Mouse (Mus musculus): ENCODE data around the gene Rnase12. TPM values are rescaled to one million over a fixed set of nuclear protein-coding genes. Genes with fewer than 3 reads are reported as not detected.
"Not testable (repeated sequence)": the region's sequence is repeated elsewhere in the genome, so short reads cannot be mapped to it uniquely, and the experiment has no call there.

The Rnase12 gene
- total RNA-seq, 2 experiments from 2014 or later = not detected

- intact Hi-C loops (cut with DNase I) = no loop called here
Measured at GRCm38 (mm10) chr14:51035206-51035605, 22.3 kb downstream of the Rnase12 start.

GRCm38 (mm10) chr14:51027387-51028155 is 29.9 kb downstream of the Rnase12 start:
- intact Hi-C loops (cut with DNase I) = loop anchor here (5.0 to 10.0 kb wide), 2 partner anchors 70 to 223 kb away; partner anchors contain the start of genes Ccnb1ip1 and Parp2
- DNase-seq (ENCODE audit: low spot score in 2 of 2) = no peak

More at GRCm38 (mm10) chr14:51035206-51035605, 22.3 kb downstream of the Rnase12 start:
- no peak for DNase-seq (ENCODE audit: low spot score in 2 of 2)

- intact Hi-C loops (cut with DNase I) = loop anchor here (1.0 to 10.0 kb wide), 3 partner anchors 37 to 222 kb away; partner anchors contain the start of genes Ccnb1ip1 and Parp2
- DNase-seq (ENCODE audit: low spot score in 2 of 2) = peak; percentile 75 to 79
Measured at GRCm38 (mm10) chr14:51026391-51027133, 30.9 kb downstream of the Rnase12 start.

- intact Hi-C loops (cut with DNase I) = loop anchor here (5.0 to 10.0 kb wide), 2 partner anchors 72 to 220 kb away; partner anchors contain the start of genes Ccnb1ip1 and Parp2
- no peak for DNase-seq (ENCODE audit: low spot score in 2 of 2)
Measured at GRCm38 (mm10) chr14:51024820-51025219, 32.6 kb downstream of the Rnase12 start.

- DNase-seq (ENCODE audit: low spot score in 2 of 2) = no peak
- intact Hi-C loops (cut with DNase I) = loop anchor here (10.0 kb wide), 1 partner anchor 219 kb away; the partner anchor contains the start of genes Ccnb1ip1 and Parp2
Measured at GRCm38 (mm10) chr14:51023457-51023856, 34.0 kb downstream of the Rnase12 start.

GRCm38 (mm10) chr14:51017256-51017655 is 40.2 kb downstream of the Rnase12 start:
- intact Hi-C loops (cut with DNase I) = no loop called here
- DNase-seq (ENCODE audit: low spot score in 2 of 2) = peak in 1 of 2 experiments; percentile 15

GRCm38 (mm10) chr14:51015780-51016179 is 41.7 kb downstream of the Rnase12 start:
- intact Hi-C loops (cut with DNase I) = no loop called here

GRCm38 (mm10) chr14:51014724-51015123 is 42.7 kb downstream of the Rnase12 start:
- intact Hi-C loops (cut with DNase I); DNase-seq (ENCODE audit: low spot score in 2 of 2): not testable (repeated sequence)

More at GRCm38 (mm10) chr14:51015780-51016179, 41.7 kb downstream of the Rnase12 start:
- no peak for DNase-seq (ENCODE audit: low spot score in 2 of 2)

GRCm38 (mm10) chr14:51009572-51009971 is 47.9 kb downstream of the Rnase12 start:
- DNase-seq (ENCODE audit: low spot score in 2 of 2) = no peak
- intact Hi-C loops (cut with DNase I) = no loop called here

GRCm38 (mm10) chr14:51008781-51009180 is 48.7 kb downstream of the Rnase12 start:
- no peak for DNase-seq (ENCODE audit: low spot score in 2 of 2)
- intact Hi-C loops (cut with DNase I) = no loop called here

GRCm38 (mm10) chr14:51007914-51008713 is 49.3 kb downstream of the Rnase12 start:
- peak; percentile 59 to 67 for DNase-seq (ENCODE audit: low spot score in 2 of 2)
- intact Hi-C loops (cut with DNase I) = no loop called here

GRCm38 (mm10) chr14:51007152-51007801 is 50.2 kb downstream of the Rnase12 start, which contains the start of gene Rnase10:
Gene Rnase10 (plus strand): TSS chr14:51007751.
- intact Hi-C loops (cut with DNase I) = no loop called here
- no peak for DNase-seq (ENCODE audit: low spot score in 2 of 2)

Other genes with a start within 250 kb of the Rnase12 start
- gene Ccnb1ip1, start 249.9 kb downstream of the Rnase12 start, total RNA-seq (2021) = not detected
- 10 to 100 TPM; 25.5 to 29.8 TPM for gene Parp2, start 249.8 kb downstream of the Rnase12 start, total RNA-seq (2021)
- 1 to 10 TPM; 2.2 to 2.6 TPM for gene Tep1, start 187.1 kb downstream of the Rnase12 start, total RNA-seq (2021)
- gene Klhl33, start 160.2 kb downstream of the Rnase12 start, total RNA-seq (2021) = 1 to 10 TPM; 2.0 to 2.9 TPM
- gene Osgep, start 132.8 kb downstream of the Rnase12 start, total RNA-seq (2021) = 10 to 100 TPM; 35.1 to 39.7 TPM
- 10 to 100 TPM; 57.7 to 61.1 TPM for gene Apex1, start 132.7 kb downstream of the Rnase12 start, total RNA-seq (2021)
- 10 to 100 TPM; 87.3 to 98.4 TPM for gene Pip4p1, start 126.8 kb downstream of the Rnase12 start, total RNA-seq (2021)
- gene Pnp, start 126.6 kb downstream of the Rnase12 start, total RNA-seq (2021) = 10 to 100 TPM; 13.7 to 15.2 TPM
- 10 to 100 TPM in 1 of 2 experiments, 1 to 10 TPM in 1; 9.2 to 14.4 TPM for gene Gm49342, start 113.1 kb downstream of the Rnase12 start, total RNA-seq (2021)
- gene Pnp2, start 101.7 kb downstream of the Rnase12 start, total RNA-seq (2021) = 1 to 10 TPM in 1 of 2 experiments, under 1 TPM in 1; 0.68 to 1.5 TPM
- under 1 TPM in 1 of 2 experiments, not detected in 1; 0.30 TPM for gene Rnase10, start 49.9 kb downstream of the Rnase12 start, total RNA-seq (2021)
- not detected for gene Rnase9, start 15.8 kb downstream of the Rnase12 start, total RNA-seq (2021)
- gene Rnase11, start 7.5 kb downstream of the Rnase12 start, total RNA-seq (2021) = not detected
- not detected for gene Olfr750, start 16.8 kb upstream of the Rnase12 start, total RNA-seq (2021)
- gene Rnase4, start 33.4 kb upstream of the Rnase12 start, total RNA-seq (2021) = 10 to 100 TPM; 19.0 to 20.1 TPM
- 1 to 10 TPM; 2.9 to 4.1 TPM for gene Ang, start 33.5 kb upstream of the Rnase12 start, total RNA-seq (2021)
- not detected for gene Eddm3b, start 56.8 kb upstream of the Rnase12 start, total RNA-seq (2021)
- not detected for gene Rnase6, start 66.2 kb upstream of the Rnase12 start, total RNA-seq (2021)
- under 1 TPM in 1 of 2 experiments, not detected in 1; 0.48 TPM for gene Rnase1, start 89.1 kb upstream of the Rnase12 start, total RNA-seq (2021)
- gene Rnase2b, start 104.6 kb upstream of the Rnase12 start, total RNA-seq (2021) = not detected
- not detected for gene Ang2, start 141.5 kb upstream of the Rnase12 start, total RNA-seq (2021)
- not detected for gene Ear14, start 145.7 kb upstream of the Rnase12 start, total RNA-seq (2021)
- gene Rnase2a, start 198.5 kb upstream of the Rnase12 start, total RNA-seq (2021) = not detected